Mouse (Mus musculus) bone marrow, adult 2 months (tissue): ENCODE data around the gene 3110082I17Rik. TPM values are rescaled to one million over a fixed set of nuclear protein-coding genes. Genes with fewer than 3 reads are reported as not detected.

Source experiments
- H3K27ac ChIP-seq: fragments of 200-500 bp; 2 replicates; pipeline ENCODE4 v1.5.1; 2012; ENCODE audit warnings: low read depth, mild to moderate bottlenecking, control low read depth, inconsistent platforms, low read length; ENCODE audit not compliant: control insufficient read depth, poor library complexity, insufficient read depth
- H3K4me1 ChIP-seq: fragments of 200-500 bp; 2 replicates; pipeline ENCODE4 v1.6.1; 2011; ENCODE audit warnings: low read length; ENCODE audit not compliant: control insufficient read depth, insufficient read depth
- H3K4me3 ChIP-seq: fragments of 200-500 bp; replicated peaks from 2 replicates; pipeline ENCODE3; 2011; ENCODE audit warnings: mild to moderate bottlenecking, low read depth, low read length, control low read depth; ENCODE audit not compliant: control insufficient read depth
- CTCF ChIP-seq: fragments of 200-500 bp; IDR thresholded peaks from 2 replicates; pipeline ENCODE4 v1.5.1; 2011; ENCODE audit warnings: low read length, control low read depth; ENCODE audit not compliant: control insufficient read depth, insufficient read depth
- POLR2A ChIP-seq: fragments of 200-500 bp; IDR thresholded peaks from 2 replicates; pipeline ENCODE4 v1.6.1; 2011; ENCODE audit warnings: low read depth, mild to moderate bottlenecking, control low read depth, low read length, borderline replicate concordance; ENCODE audit not compliant: control insufficient read depth
- WGBS: fragments of 180-500 bp; shearing (Covaris S2); methylation state at CpG from one replicate; pipeline ENCODE4 v1.1.7; 2018; 5-methylcytosine and 5-hydroxymethylcytosine counted together
- polyA plus RNA-seq: library from polyadenylated mRNA; stranded (reverse); fragments of >200 nt; gene quantifications from 2 replicates; pipeline ENCODE4 v1.2.4, GENCODE M21; 2011; ENCODE audit warnings: low replicate concordance; ENCODE audit not compliant: missing spikeins, insufficient read depth, insufficient read length

3110082I17Rik gene
- polyA plus RNA-seq, 1 experiment, result 12.8 TPM

DNA sequence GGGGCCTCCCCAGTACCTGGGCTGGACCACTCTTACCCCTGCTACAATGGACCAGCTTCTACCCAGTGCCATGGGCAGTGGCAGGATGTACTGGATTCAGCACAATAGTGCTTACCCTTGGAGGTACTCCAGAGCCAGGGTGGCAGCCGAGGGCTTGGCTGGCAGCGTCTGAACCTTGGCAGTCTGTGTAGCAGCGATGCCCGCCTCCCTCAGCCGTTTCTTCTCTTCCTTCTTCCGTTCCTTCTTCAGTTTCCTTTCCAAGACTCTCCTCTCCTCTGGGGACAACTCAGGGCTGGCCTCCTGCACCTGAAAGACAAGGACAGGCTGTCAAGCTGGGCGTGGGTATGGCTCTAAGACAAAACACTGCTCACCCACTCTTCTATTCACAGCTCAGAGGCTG lies 96.5 kb downstream of the 3110082I17Rik start:
- Histone ChIP-seq H3K27ac (no peak overlapping the region), H3K4me1 (peaks cover 17% of the 10 kb centered on the region), H3K4me3 (no peak overlapping the region)
- TF ChIP-seq CTCF, result no peak
- no peak for TF ChIP-seq POLR2A
- 26% methylated on average over 7 of the region's 7 CpGs for WGBS

DNA sequence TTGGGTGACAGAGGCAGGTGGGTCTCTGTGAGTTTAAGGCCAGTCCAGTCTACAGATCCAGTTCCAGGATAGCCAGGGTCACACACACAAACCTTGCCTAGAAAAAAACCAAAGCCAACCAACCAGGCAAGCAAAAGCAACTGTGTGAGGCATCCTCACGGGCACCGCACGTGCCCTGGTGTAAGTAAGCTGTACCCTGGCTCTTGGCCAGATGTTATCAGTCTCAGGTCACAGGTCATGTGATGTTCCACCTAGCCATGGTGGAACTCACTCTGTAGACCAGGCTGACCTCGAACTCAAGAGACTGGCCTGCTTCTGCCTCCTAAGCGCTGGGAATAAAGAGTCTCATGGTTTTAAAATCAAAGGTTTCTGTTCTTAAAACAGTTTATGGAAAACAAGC lies 101.1 kb downstream of the 3110082I17Rik start:
- Histone ChIP-seq H3K4me3 (no peak overlapping the region), H3K27ac (no peak overlapping the region), H3K4me1 (no peaks in the 10 kb centered on the region; the same call in 1 of the 2 replicates)
- TF ChIP-seq POLR2A (no peak), CTCF (no peak)
- WGBS, result 86% methylated on average over 5 of the region's 5 CpGs

- TF ChIP-seq CTCF (peak; percentile 76), POLR2A (no peak)
- WGBS, result 75% methylated on average over 2 of the region's 2 CpGs
- H3K27ac ChIP-seq, result no peak overlapping the region
- H3K4me3 ChIP-seq, result no peak overlapping the region
- no peaks in the 10 kb centered on the region for H3K4me1 ChIP-seq
Observed at GRCm38 (mm10) chr5:139358653-139359052, 101.7 kb downstream of the 3110082I17Rik start.

- no peak overlapping the region for H3K27ac ChIP-seq
- TF ChIP-seq POLR2A, result peak; percentile 11; the same call in 1 of the 2 replicates
- TF ChIP-seq CTCF, result peak; percentile 99
- 32% methylated on average over 19 of the region's 19 CpGs for WGBS
- no peak overlapping the region for H3K4me3 ChIP-seq
- no peaks in the 10 kb centered on the region for H3K4me1 ChIP-seq
Observed at GRCm38 (mm10) chr5:139355235-139355772, 105.0 kb downstream of the 3110082I17Rik start.

- Histone ChIP-seq H3K4me3 (no peak overlapping the region), H3K4me1 (no peaks in the 10 kb centered on the region), H3K27ac (no peak overlapping the region)
- TF ChIP-seq CTCF (no peak), POLR2A (no peak)
- 80% methylated on average over 11 of the region's 11 CpGs for WGBS
Observed at GRCm38 (mm10) chr5:139353946-139354345, 106.4 kb downstream of the 3110082I17Rik start.

DNA sequence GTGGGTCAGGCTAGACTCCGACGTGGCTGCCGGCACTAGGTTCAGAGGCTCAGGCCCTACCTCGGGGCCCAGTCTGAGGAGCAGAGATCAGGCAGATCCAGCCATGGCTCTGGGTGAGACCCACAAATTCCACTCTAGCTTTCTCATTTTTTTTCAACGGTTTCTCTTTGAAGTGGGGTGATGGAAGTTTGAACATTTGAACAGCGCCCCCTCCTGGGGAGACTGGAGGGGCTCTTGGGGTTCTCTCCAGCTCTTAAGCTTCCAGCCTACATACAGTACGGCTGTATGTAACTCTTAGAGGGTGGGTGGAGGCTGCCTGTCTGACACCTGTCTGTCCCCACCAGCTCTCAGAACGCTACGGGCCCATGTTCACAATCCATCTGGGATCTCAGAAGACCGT lies 106.8 kb downstream of the 3110082I17Rik start:
- 51% methylated on average over 10 of the region's 10 CpGs for WGBS
- no peak overlapping the region for H3K27ac ChIP-seq
- no peak overlapping the region for H3K4me3 ChIP-seq
- peak; percentile 28; the same call in 1 of the 2 replicates for TF ChIP-seq CTCF
- TF ChIP-seq POLR2A, result no peak
- no peaks in the 10 kb centered on the region for H3K4me1 ChIP-seq

GRCm38 (mm10) chr5:139352317-139352716 lies 108.0 kb downstream of the 3110082I17Rik start, which contains the start of gene Cyp2w1:
TSS of gene Cyp2w1 (plus strand) at chr5:139352617.
- 83% methylated on average over 6 of the region's 6 CpGs for WGBS
- TF ChIP-seq CTCF (no peak), POLR2A (no peak)
- H3K4me3 ChIP-seq, result no peak within 1 kb of the TSS
- H3K27ac ChIP-seq, result no peak within 1 kb of the TSS
- no peaks in the 10 kb centered on the region for H3K4me1 ChIP-seq

DNA sequence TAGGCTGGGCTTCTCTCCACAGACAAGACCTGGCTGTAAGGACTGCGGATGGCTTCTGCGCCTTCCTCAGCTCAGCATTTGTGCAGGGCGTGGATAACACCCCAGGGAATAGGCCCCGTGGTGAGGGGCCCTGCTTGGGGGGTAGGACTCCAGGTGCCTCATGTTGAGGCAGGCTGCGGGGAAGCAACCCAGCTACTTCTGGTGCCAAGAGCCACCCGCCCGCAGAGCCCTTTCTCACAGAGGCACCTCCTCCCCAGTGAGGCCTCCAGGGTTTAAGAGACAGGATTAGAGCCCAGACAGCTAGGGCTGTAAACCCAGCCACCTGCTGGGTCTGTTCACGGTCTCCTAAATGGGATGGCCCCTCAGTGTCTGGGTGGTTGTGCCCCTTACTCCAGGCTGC lies 108.7 kb downstream of the 3110082I17Rik start:
- no peak overlapping the region for H3K27ac ChIP-seq
- 43% methylated on average over 8 of the region's 8 CpGs for WGBS
- TF ChIP-seq POLR2A, result no peak
- no peak for TF ChIP-seq CTCF
- no peaks in the 10 kb centered on the region for H3K4me1 ChIP-seq
- no peak overlapping the region for H3K4me3 ChIP-seq

- Histone ChIP-seq H3K4me1 (no peaks in the 10 kb centered on the region), H3K4me3 (no peak within 1 kb of the TSS), H3K27ac (no peak within 1 kb of the TSS)
- WGBS, result 33% methylated on average over 5 of the region's 5 CpGs
- TF ChIP-seq CTCF (no peak), POLR2A (no peak)
Observed at GRCm38 (mm10) chr5:139351134-139351533, 109.2 kb downstream of the 3110082I17Rik start, which contains the start of gene Cox19. TSS of gene Cox19 (minus strand) at chr5:139351418.
